Mouse (Mus musculus) embryonic facial prominence, embryonic 13.5 days (tissue): ENCODE data around the gene Camkmt. TPM values are rescaled to one million over a fixed set of nuclear protein-coding genes. Genes with fewer than 3 reads are reported as not detected.

Experiments
- ATAC-seq: fragments of 200-750 bp; cut with Nextera tagmentation; 2 replicates; pipeline ENCODE4 v1.8.0; 2017; ENCODE audit warnings: low read depth; ENCODE audit not compliant: insufficient number of reproducible peaks, insufficient read depth, low FRiP score, low TSS enrichment
- H3K27ac ChIP-seq: fragments of 300-500 bp; sonication (generic); 2 replicates; pipeline ENCODE4 v1.5.1; 2015; ENCODE audit warnings: moderate library complexity, mild to moderate bottlenecking, inconsistent platforms
- H3K27me3 ChIP-seq: fragments of 300-500 bp; sonication (generic); 2 replicates; pipeline ENCODE4 v1.6.1; 2015; ENCODE audit warnings: mild to moderate bottlenecking, inconsistent platforms
- H3K36me3 ChIP-seq: fragments of 300-500 bp; sonication (generic); 2 replicates; pipeline ENCODE4 v1.6.1; 2015; ENCODE audit warnings: mild to moderate bottlenecking, inconsistent platforms
- H3K4me1 ChIP-seq: fragments of 300-500 bp; sonication (generic); 2 replicates; pipeline ENCODE4 v1.6.1; 2015; ENCODE audit warnings: inconsistent platforms
- H3K4me2 ChIP-seq: fragments of 300-500 bp; sonication (generic); 2 replicates; pipeline ENCODE4 v1.6.1; 2015; ENCODE audit warnings: moderate library complexity, mild to moderate bottlenecking, inconsistent platforms
- H3K4me3 ChIP-seq: fragments of 300-500 bp; sonication (generic); 2 replicates; pipeline ENCODE4 v1.5.1; 2015; ENCODE audit warnings: mild to moderate bottlenecking, inconsistent platforms
- H3K9ac ChIP-seq: fragments of 300-500 bp; sonication (generic); 2 replicates; pipeline ENCODE4 v1.6.1; 2015; ENCODE audit warnings: mild to moderate bottlenecking, inconsistent platforms
- H3K9me3 ChIP-seq: fragments of 300-500 bp; sonication (generic); 2 replicates; pipeline ENCODE4 v1.6.1; 2016; ENCODE audit warnings: inconsistent platforms
- WGBS: fragments of 180-500 bp; shearing (Covaris S2); methylation state at CpG from one replicate; pipeline ENCODE4 v1.1.7; 2015; ENCODE audit warnings: mixed read lengths; 5-methylcytosine and 5-hydroxymethylcytosine counted together
- polyA plus RNA-seq: library from polyadenylated mRNA; unstranded; fragments of >200 nt; fragmentation: Nextera tagmentation; extraction: Ambion mirVana; gene quantifications from 2 replicates; pipeline ENCODE4 v1.2.1, GENCODE M21; 2015

Camkmt gene
- polyA plus RNA-seq, 1 experiment from 2014 or later = 16.4 TPM

DNA sequence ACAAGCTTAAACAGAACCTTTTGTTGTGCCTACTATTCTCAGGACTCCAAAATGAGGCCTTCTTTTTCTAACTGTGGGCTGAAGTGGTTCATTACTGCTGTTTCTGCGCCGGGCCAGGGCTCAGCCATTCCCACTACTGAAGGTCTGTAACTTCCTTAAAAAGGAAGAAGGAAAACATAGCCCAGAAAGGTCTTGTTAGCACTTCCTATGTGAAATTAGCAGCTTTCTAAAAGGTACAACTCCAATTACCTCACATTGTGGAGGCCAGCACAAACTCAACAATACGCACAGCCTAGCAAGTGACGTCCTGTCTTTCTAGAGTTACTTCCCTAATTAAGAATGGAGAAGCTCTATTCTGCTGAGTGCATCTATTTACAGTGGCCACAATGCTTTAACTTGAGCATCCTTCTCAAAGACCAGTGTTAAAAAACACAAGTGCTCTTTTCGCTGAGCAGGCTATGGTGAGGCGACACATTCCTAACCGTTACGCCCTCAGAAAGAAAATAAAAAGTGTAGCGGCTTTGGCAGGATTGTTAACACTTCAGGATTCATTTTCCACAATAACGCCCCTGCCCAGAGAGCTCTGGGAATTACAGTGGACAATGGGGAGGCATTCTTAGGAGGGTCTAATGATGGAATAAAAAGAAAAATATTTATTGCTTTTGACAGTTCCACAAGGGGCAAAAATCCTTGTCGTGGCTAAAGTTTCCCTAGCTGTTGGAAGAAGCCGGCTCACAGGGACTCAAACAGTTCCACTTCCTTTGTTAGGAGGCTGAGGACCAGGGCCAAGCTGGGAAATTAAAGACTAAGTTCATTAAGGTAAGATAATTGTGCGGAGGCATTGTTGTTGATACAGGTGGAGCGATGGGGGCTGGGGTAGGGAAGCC lies 398.5 kb downstream of the Camkmt start:
- no peak overlapping the region for H3K4me2 ChIP-seq
- ATAC-seq = no peak
- H3K4me1 ChIP-seq = peaks cover 13% of the 10 kb centered on the region
- H3K27me3 ChIP-seq = peaks cover 96% of the 10 kb centered on the region
- WGBS = 14% methylated on average over 14 of the region's 14 CpGs
- H3K4me3 ChIP-seq = no peak overlapping the region
- H3K9ac ChIP-seq = no peak overlapping the region
- H3K27ac ChIP-seq = no peak overlapping the region; the same call in 1 of the 2 replicates
- H3K9me3 ChIP-seq = no peaks in the 10 kb centered on the region
- H3K36me3 ChIP-seq = no peaks in the 10 kb centered on the region

DNA sequence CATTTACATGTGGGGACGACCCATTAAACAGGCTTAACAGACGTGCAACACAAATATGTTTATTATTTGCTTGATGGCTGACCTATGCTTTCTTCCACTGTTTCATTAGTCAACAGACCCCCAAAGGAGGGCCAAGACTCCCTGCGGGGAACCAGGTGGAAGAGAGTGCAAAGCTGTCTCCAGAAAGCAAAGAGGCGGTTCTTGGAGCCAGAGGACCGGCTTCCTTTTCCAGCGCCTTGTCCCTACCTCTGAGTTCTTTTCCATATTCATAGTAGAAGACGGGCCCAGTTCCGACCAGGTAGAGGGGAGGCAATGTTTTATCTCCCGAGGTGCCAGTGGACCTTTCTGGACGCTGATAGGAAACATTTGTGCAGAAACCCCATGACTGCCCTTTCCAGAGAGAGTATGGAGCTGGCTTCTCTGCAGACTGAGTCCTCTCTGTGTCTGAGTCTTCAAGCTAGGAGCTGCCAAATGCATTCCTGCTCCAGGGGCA lies 399.2 kb downstream of the Camkmt start:
- Histone ChIP-seq H3K36me3 (no peaks in the 10 kb centered on the region), H3K9me3 (no peaks in the 10 kb centered on the region), H3K4me3 (no peak overlapping the region), H3K27ac (no peak overlapping the region), H3K9ac (no peak overlapping the region), H3K4me1 (peaks cover 13% of the 10 kb centered on the region), H3K27me3 (peaks cover 95% of the 10 kb centered on the region), H3K4me2 (no peak overlapping the region)
- 5% methylated on average over 10 of the region's 10 CpGs for WGBS
- no peak for ATAC-seq

DNA sequence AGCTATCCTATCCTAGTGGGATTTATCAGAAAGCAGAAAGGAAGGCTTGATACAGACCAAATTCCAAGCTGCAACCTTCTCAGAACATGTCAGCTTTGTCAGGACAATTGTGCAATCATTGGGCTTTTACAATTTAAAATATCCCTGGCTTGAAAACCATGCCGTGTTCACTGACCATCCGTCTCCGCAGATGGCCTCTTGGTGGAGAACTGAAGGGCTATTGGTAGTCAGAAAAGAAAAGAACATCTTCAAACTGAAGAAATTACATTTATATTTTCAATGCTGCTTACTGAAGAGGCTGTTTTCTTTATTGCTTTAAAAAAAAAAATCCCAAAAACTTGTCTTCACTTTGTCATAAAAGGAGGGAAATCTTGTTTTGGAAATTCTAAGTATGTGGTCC lies 401.1 kb downstream of the Camkmt start:
- peaks cover 4% of the 10 kb centered on the region for H3K4me1 ChIP-seq
- no peak for ATAC-seq
- H3K4me2 ChIP-seq = no peak overlapping the region
- H3K36me3 ChIP-seq = no peaks in the 10 kb centered on the region
- no peak overlapping the region for H3K9ac ChIP-seq
- H3K27me3 ChIP-seq = peaks cover 75% of the 10 kb centered on the region
- no peak overlapping the region for H3K27ac ChIP-seq
- 76% methylated on average over 3 of the region's 3 CpGs for WGBS
- H3K4me3 ChIP-seq = no peak overlapping the region
- peaks cover 8% of the 10 kb centered on the region; the same call in 1 of the 2 replicates for H3K9me3 ChIP-seq

DNA sequence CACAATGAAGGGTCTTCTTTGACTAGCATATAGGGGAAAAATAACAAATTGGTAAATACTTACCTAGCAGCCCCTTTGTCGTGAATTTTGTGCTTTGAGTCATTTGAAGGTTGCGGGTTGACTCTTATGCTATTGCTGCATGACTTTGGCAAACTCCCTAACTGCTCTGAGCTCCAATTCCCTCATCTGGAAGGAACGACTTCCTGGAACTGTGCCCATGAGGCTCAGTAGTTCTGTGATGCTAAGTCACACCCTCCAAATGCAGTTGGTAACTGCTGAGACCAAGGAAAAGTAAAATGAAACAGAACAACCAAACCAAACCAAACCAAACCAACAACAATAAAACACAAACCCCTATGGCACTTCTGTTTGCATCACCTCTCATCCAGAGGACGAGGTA lies 403.2 kb downstream of the Camkmt start:
- no peak for ATAC-seq
- peaks cover 9% of the 10 kb centered on the region; the same call in 1 of the 2 replicates for H3K9me3 ChIP-seq
- no peaks in the 10 kb centered on the region for H3K4me1 ChIP-seq
- H3K27ac ChIP-seq = no peak overlapping the region
- WGBS = 67% methylated on average over 4 of the region's 4 CpGs
- H3K27me3 ChIP-seq = peaks cover 55% of the 10 kb centered on the region
- H3K4me3 ChIP-seq = no peak overlapping the region
- H3K4me2 ChIP-seq = no peak overlapping the region
- no peak overlapping the region for H3K9ac ChIP-seq
- H3K36me3 ChIP-seq = no peaks in the 10 kb centered on the region

DNA sequence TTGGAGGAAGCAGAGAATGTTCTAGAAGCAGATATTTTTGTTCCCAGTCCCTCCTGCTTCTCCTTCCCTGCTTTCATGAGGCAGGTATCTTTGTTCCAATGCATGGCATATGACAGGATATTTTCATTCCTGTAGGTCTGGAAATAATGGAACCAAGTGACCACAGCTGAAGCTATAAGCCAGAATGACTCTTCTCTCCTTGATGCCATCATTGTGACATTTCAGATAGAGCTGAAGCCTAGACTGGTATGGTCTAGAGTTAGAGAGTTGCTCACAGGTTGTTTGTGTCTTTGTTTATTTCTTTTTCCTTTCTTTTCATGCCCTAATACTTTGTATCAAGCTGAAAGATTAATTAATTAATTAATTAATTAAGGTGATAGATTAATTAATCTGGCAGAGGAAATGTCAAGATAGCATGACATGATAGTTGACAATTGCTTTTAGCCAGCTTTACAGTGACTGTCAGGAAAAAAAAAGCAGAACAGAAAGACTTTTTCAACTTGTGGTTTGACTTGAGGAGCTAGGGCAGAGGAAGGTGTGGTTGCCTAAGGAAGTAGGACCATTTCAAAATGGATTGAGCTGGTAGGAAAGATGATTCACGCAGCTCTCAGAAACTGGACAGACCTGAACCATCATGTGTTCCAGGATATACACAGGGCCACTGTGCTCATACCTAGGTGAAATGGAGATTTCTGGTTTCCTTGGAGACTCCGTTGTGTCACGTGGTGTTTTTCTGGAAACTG lies 404.8 kb downstream of the Camkmt start:
- Histone ChIP-seq H3K4me1 (no peaks in the 10 kb centered on the region), H3K4me2 (no peak overlapping the region), H3K36me3 (no peaks in the 10 kb centered on the region), H3K4me3 (no peak overlapping the region), H3K9me3 (peaks cover 9% of the 10 kb centered on the region; the same call in 1 of the 2 replicates), H3K27ac (no peak overlapping the region), H3K27me3 (peaks cover 38% of the 10 kb centered on the region), H3K9ac (no peak overlapping the region)
- WGBS = 90% methylated on average over 3 of the region's 3 CpGs
- ATAC-seq = no peak

DNA sequence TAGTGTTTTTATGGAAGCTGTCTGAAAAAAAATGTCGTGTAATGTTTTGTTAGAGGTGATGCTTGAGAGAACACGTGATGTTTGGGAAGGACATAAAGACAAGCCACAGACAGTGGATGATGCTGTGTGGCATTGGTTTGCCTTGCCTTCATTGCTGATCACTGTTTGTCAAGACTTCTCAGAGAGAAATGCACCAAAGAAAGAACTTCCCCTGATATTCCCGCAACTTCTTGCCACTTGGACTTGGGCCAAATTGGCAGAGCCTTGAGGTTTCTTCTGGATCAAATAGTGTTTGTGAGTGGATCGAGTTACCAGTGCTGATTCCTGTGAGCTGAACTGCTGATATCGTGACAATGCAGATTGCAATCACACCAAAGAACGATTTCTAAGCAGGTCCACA lies 405.5 kb downstream of the Camkmt start:
- peaks cover 31% of the 10 kb centered on the region for H3K27me3 ChIP-seq
- H3K4me1 ChIP-seq = no peaks in the 10 kb centered on the region
- ATAC-seq = no peak
- peaks cover 9% of the 10 kb centered on the region; the same call in 1 of the 2 replicates for H3K9me3 ChIP-seq
- no peak overlapping the region for H3K9ac ChIP-seq
- no peak overlapping the region for H3K27ac ChIP-seq
- no peak overlapping the region for H3K4me3 ChIP-seq
- H3K36me3 ChIP-seq = no peaks in the 10 kb centered on the region
- no peak overlapping the region for H3K4me2 ChIP-seq
- 78% methylated on average over 6 of the region's 6 CpGs for WGBS

DNA sequence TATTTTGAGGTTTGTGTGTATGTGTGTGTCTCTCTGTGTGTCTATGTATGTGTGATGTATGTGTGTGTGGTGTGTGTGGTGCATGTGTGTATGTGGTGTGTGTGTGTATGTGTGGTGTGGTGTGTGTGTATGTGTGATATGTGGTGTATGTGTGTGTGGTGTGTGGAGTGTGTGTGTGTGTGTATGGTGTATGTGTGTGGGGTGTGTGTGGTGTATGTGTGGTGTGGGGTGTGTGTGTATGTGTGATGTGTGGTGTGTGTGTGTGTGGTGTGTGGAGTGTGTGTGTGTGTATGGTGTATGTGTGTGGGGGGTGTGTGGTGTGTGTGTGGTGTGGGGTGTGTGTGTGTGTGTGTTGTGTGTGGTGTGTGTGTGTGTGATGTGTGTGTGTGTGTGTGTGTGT lies 414.5 kb downstream of the Camkmt start:
- no peaks in the 10 kb centered on the region for H3K27me3 ChIP-seq
- ATAC-seq = peak; percentile 71; the same call in 1 of the 2 replicates
- no peak overlapping the region for H3K4me3 ChIP-seq
- H3K4me2 ChIP-seq = no peak overlapping the region
- no peaks in the 10 kb centered on the region for H3K36me3 ChIP-seq
- no peak overlapping the region for H3K27ac ChIP-seq
- H3K9me3 ChIP-seq = no peaks in the 10 kb centered on the region; the same call in 1 of the 2 replicates
- no peaks in the 10 kb centered on the region for H3K4me1 ChIP-seq
- H3K9ac ChIP-seq = no peak overlapping the region

DNA sequence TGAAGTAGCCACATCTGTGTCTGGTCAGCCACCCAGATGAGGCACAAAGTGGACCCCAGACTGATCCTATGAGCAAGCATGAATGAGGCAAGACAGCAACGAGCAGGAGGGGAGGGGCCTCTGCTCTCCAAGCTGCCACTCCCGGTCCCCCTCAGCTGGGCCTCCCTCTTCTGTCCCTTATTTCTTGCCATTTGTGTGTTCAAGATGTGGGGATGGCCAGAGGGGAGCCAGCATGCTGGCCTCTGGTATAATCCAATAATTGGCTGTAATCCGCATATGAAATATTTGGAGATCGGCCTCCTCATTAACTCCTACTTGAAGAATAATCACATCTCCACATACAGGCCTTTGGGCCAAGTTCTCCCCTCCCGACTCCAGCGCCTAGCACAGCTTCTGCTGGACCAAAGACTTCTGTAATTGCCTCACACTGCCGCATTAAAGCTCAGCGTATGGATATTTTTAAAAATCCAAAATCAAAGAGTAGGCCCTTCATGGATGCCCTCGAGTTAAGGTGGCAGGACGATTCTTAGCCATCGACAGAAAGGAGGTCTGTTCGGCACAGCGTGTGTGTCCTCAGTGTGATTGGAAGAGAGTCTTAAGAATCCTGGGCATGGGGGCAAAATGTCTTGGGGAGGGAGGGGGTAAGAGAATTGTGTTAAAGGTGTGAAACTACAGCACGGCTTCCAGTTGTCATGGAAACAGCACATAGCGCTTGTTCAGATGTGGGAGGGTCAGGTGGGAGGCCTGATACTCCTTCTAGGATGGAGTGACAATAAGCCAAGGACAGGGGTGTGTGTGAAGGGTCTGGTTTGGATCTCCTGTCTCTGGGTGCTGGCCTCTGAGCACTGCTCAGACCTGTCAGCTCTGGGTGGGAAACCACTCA lies 416.1 kb downstream of the Camkmt start:
- no peaks in the 10 kb centered on the region for H3K36me3 ChIP-seq
- no peaks in the 10 kb centered on the region; the same call in 1 of the 2 replicates for H3K9me3 ChIP-seq
- no peak overlapping the region for H3K27ac ChIP-seq
- ATAC-seq = no peak
- H3K4me2 ChIP-seq = no peak overlapping the region
- H3K27me3 ChIP-seq = no peaks in the 10 kb centered on the region
- no peak overlapping the region for H3K9ac ChIP-seq
- no peak overlapping the region for H3K4me3 ChIP-seq
- 74% methylated on average over 15 of the region's 15 CpGs for WGBS
- H3K4me1 ChIP-seq = no peaks in the 10 kb centered on the region

DNA sequence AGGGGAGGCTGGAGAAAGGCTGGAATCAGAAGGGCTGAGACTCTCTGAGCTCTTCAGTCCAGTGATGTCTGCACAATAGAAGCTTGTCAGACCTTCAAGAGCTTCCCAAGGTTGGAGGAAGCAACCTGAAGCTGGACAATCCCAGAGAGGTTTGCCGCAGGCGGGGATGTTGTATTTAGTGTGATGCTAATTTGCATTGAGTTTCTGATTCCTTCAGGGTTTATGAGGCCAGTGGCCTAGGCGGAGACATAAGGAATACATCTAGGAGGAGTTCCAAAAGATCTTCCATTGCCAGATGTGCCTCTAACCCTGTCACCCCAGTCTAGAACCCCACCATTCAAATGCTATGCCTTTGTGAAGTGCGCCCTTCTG lies 416.7 kb downstream of the Camkmt start:
- no peaks in the 10 kb centered on the region for H3K27me3 ChIP-seq
- WGBS = 86% methylated on average over 4 of the region's 4 CpGs
- H3K9ac ChIP-seq = no peak overlapping the region
- H3K4me1 ChIP-seq = no peaks in the 10 kb centered on the region
- H3K27ac ChIP-seq = no peak overlapping the region
- H3K4me3 ChIP-seq = no peak overlapping the region
- H3K9me3 ChIP-seq = no peaks in the 10 kb centered on the region; the same call in 1 of the 2 replicates
- H3K36me3 ChIP-seq = no peaks in the 10 kb centered on the region
- no peak for ATAC-seq
- H3K4me2 ChIP-seq = no peak overlapping the region
